Mouse (Mus musculus) B cell, adult 67 days (primary cell): ENCODE results near the gene Rnf185. TPM values are rescaled to one million over a fixed set of nuclear protein-coding genes. Genes with fewer than 3 reads are reported as not detected.

ENCODE experiments used
- total RNA-seq, 2 experiments: library from RNA; stranded (reverse); gene quantifications; 4 replicates each; pipeline ENCODE4 v1.2.4; 2023

Rnf185 gene
- 10 to 100 TPM; 17.1 to 17.6 TPM for total RNA-seq

DNA sequence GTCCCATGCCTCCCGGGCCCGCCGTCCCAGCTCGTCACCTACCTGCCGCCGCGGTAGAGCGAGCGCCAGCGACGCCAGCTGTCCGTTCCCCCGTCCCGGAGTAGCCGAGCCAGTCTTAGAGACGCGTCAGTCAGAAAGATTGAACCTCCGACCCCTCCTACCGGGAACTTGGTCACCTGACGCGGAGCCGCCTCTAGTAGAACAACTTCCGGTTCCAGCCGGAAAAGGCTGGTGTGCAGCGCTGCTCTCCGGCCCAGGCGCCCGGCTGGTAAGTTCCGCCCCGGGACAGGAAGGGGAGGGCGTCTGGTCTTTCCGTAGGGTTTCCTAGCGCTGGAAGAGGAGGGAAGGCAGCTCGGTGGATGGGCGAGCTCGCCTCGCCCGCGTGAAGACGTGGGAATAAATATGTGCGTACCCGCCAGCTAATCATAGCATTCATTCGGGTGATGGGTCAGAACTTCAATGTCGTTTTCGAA is at the start of gene Rnf185:
TSS of gene Rnf185 (minus strand) at position 197 of the 473 bp plus-strand sequence.

DNA sequence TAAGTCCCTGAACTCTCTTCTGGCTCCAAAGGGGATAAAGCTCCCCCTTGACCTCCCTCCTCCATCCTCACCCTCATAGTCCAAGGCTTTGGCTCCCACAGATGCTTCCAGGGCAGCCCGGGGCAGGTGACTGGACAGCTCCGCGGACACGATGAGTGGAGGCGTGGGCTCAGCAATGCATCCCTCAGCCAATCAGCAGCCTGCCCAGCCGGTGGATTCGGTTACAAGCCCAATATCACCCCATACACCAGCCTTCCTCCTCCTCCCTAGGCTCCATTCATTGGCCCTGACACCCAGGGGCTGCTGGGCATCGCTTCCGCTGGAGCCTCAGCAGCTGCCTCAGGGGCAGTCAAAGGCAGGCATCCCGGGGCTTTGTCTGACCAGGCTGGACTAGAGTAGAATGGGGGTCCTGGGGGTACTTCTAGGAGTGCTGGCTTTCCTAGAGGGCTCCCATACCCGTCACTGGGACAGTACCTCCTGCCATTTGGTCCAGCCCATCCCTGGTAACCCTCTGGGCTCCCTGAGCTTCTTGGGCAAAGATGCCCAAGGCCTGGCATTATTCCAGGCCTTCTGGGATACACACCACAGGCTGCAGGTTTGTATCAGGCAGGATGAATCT is 35.9 kb upstream of the Rnf185 start, which contains the start of gene Pla2g3:
TSS of gene Pla2g3 (plus strand) at position 333 of the 619 bp plus-strand sequence.

DNA sequence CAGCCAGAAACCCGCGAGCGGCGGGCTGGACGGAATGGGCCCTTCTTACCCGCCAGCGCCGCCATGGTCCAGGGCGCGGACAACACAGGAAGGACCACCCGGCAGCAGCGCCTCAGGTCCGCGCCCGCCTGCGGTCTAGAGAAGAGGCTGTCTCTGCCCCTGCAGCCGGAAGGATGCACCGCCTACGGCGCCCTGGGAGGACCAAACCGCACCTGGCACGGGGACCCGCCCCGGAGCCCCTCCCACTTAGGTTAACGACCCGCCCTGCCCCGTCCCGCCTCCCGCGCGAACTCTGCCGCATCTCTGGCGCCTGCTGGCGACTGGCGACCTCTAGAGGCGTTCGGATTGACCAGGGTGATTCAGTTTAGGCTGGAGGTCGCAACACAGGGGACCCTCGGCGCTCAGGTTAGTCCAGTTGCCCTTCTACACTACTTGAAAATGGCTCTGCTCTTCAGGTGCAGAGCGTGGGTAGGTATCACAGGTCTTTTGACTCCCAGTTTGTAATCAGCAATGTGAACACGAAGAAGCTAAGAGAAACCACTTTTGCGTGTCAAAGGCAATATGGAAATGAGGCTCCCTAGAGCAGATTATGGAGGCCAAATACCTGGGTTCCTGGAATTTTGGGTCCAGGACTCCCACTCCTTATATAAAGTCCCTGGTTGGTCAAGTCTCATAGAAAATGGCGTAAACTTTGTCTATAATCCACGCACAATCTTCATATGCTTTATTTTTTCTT is 43.0 kb downstream of the Rnf185 start, which contains the start of gene Limk2:
TSS of gene Limk2 (minus strand) at position 193 of the 736 bp plus-strand sequence.

Other genes with a start within 250 kb of the Rnf185 start
- 100 to 1,000 TPM; 112 to 115 TPM for gene Eif4enif1, start 250.0 kb downstream of the Rnf185 start, total RNA-seq
- gene Drg1, start 185.9 kb downstream of the Rnf185 start, total RNA-seq, result 10 to 100 TPM; 67.9 to 78.4 TPM
- 10 to 100 TPM; 82.9 to 86.4 TPM for gene Patz1, start 163.5 kb downstream of the Rnf185 start, total RNA-seq
- 100 to 1,000 TPM; 130 to 202 TPM for gene Pik3ip1, start 122.0 kb downstream of the Rnf185 start, total RNA-seq
- gene Limk2, start 43.2 kb downstream of the Rnf185 start, total RNA-seq, result 10 to 100 TPM; 91.0 to 96.6 TPM
- gene Pla2g3, start 35.9 kb upstream of the Rnf185 start, total RNA-seq, result under 1 TPM in 1 of 2 experiments, not detected in 1; 0.21 TPM
- gene Inpp5j, start 52.5 kb upstream of the Rnf185 start, total RNA-seq, result not detected
- 1 to 10 TPM in 1 of 2 experiments, not detected in 1; 1.2 TPM for gene Selenom, start 62.3 kb upstream of the Rnf185 start, total RNA-seq
- gene Smtn, start 88.2 kb upstream of the Rnf185 start, total RNA-seq, result 1 to 10 TPM; 3.0 to 4.7 TPM
- 10 to 100 TPM; 67.6 to 68.5 TPM for gene Morc2a, start 196.8 kb upstream of the Rnf185 start, total RNA-seq